Mouse (Mus musculus): ENCODE measurements around the gene Midn. TPM values are rescaled to one million over a fixed set of nuclear protein-coding genes. Genes with fewer than 3 reads are reported as not detected.

The Midn gene
- total RNA-seq, 2 experiments from 2014 or later: 9.4 to 30.9 TPM

DNA sequence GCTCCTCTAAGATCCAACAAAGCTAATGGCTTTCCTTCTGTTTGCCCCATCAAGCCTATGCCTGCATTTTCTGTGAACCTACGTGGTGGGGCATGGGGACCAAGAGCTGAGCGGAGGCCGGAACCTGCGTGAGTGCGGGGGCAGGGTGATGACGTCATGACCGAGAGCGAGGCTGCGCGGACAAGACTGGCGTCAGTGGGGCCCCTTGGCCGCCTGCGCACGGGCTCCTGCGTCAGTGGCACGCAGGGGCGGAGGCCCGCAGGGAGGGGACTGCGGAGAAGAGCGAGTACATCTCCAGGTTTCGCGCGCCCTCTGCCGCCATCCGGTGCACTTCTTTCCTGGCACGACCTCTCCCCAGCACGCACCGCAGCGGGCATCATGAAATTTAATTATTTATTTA is 6.8 kb upstream of the Midn start:
- peak; percentile 70 for ATAC-seq (replicated peaks; ENCODE audit: low FRiP score, low TSS enrichment, poor library complexity, severe bottlenecking)

DNA sequence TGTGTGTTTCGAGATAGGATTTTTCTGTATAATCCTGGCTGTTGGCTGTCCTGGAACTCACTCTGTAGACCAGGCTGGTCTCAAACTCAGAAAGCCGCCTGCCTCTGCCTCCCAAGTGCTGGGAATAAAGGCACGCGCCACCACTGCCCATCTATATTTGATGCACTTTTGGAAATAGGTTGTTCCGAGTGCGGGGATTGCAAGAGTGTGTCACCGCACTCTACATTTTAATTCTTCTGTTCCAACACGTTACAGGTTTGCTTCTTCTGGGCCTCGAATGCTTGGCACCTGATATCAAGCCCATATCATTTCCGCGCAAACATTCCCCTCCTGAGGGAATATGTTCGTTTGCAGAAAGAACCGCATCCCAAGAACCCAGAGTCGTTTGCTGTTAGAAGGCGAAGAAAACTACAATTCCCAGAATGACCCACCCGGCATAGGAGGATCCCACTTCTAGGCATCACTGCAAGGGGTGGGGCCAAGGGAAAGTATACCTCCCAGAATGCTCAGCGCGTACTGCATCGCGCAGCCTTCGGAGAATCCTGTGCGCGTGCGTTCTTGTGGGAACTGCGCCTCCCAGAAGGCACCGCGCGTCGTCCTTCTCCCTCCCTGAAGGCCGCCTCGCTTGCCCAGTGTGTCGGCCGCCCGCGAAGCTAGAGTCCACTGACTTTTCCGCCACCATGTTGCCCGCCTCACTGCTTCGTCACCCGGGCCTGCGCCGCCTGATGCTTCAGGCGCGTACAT is 6.1 kb upstream of the Midn start:
- peak; percentile 69 for ATAC-seq (replicated peaks; ENCODE audit: low FRiP score, low TSS enrichment, poor library complexity, severe bottlenecking)

DNA sequence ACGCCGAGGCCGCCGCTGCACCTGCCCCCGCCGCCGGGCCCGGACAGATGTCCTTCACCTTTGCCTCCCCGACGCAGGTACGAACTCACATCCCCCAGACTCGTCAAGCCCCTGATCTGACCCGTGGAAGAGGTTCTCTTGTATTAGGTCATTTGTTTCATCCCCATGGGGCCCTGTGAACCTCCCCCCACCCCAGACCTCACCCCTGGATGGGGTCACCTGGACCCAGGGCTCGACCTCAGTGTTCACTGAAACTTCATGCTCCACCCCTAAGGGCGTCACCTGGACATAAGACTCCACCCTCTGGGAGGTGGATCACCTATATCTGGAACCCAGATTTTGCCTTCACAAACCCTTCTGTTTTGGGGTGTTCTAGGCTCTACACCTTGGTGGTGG is 5.5 kb upstream of the Midn start:
- ATAC-seq (replicated peaks; ENCODE audit: low FRiP score, low TSS enrichment, poor library complexity, severe bottlenecking): no peak

DNA sequence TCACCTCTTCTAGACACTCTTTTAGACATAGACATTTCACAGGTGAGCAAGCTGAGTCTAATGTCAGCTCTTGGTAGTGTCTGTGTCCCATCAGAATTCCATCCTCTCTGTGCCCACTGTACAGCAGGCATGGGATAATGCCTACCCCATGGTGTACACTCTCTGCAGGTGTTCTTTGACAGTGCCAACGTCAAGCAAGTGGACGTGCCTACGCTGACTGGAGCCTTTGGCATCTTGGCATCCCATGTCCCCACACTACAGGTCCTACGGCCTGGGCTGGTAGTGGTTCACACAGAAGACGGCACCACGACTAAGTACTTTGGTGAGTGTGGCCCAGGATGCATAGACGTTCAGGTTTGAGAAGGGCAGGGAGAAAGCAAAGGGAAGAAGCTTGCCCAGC is 4.4 kb upstream of the Midn start:
- no peak for ATAC-seq (replicated peaks; ENCODE audit: low FRiP score, low TSS enrichment, poor library complexity, severe bottlenecking)

DNA sequence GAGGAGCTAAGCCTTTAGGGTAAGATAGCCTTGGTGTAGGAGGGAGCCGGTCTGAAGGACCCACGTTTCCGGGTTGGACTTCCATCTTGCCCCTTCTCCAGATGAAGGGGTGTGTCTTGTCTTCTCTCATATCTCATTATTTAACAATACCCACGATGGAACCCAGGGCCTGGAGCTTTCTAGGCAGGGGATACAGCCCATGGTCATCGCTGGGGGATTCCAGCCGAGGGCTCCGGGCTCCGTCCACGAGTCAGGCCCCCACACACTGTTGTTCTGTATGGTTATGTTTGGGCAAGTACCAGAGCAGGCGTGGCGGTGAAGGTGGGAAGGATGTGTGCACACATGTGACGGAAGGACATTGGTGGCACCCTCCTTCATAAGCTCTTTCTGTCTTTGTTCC is 3.9 kb upstream of the Midn start:
- no peak for ATAC-seq (replicated peaks; ENCODE audit: low FRiP score, low TSS enrichment, poor library complexity, severe bottlenecking)

DNA sequence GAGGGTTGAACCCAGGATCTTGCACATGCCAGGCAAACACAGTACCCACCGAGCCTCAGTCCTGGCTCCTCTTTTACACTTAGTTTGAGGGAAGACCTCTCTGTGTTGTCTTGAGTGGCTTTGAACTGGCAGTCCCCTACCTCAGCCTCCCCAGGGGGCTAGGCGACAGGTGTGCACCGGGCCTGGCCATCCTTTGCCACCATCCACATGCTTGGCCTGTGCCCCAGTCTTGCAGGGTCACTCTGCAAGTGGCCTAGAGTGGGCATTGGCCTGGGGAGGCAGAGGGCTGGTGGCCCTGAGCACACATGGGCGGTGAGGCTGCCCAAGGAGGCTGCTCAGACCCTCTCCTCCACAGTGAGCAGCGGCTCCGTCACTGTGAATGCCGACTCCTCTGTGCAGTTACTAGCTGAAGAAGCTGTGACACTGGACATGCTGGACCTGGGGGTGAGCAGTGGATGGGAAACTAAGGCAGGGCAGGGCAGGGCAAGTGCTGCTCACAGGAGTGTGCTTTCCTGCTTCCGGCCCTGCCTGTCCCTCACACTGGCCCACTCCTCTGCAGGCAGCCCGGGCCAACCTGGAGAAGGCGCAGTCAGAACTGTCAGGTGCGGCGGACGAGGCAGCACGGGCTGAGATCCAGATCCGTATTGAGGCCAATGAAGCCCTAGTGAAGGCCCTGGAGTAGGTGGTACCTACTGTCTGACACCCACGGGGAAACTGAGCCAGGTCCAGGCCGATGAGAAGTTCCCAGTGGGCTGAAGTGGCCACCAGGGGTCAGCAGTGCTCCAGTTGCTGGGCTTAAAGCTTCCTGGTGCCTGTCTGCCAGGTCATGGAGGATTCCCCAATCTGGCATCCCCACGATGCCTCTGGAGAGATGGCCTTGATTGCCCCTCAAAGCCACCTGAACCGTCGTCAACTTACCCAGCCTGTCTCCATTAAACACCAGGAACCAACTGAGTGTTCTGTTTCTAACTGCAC is 2.9 kb upstream of the Midn start:
- no peak for ATAC-seq (replicated peaks; ENCODE audit: low FRiP score, low TSS enrichment, poor library complexity, severe bottlenecking)

DNA sequence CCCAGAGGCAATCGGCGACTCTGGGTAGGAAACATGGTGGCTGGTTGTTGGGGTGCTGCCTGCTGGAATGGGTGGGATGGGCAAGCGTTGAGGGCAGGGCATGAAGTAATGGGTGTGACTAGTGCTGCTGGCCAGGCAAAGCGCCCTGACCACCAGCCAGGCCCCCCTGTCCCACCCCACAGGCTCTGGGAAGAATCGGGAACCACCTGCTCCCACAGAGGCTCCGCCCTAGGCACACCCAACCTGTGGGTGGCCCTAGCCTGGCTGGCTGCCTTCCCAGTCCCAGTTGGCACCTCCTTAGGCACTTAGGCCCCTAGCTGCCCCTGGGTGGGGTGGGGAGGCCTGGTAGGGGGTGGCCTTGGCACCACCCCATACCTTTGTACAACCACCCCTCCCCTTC is 2.2 kb upstream of the Midn start:
- ATAC-seq (replicated peaks; ENCODE audit: low FRiP score, low TSS enrichment, poor library complexity, severe bottlenecking): no peak

DNA sequence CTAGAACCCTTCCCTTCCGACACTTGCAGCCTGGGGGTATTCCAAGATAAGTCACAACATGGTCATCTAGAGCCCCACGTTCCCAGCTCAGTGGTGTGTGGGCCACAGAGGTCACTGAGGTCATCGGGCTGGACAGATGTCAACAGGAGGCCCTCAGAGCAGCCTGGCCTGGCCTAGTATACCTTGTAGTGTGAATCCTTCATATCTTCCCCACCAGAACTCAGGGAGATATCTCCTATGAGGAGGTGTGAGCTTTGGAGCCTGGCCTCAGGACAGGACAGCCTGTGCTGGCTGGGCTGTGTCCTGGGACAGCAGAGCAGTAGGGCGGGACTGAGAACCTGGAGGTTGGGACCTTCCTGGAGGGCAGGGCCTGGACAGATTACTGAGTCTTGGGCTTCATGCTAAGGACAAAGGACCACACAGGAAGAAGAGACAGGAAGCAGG is 1.5 kb upstream of the Midn start:
- ATAC-seq (replicated peaks; ENCODE audit: low FRiP score, low TSS enrichment, poor library complexity, severe bottlenecking): no peak

DNA sequence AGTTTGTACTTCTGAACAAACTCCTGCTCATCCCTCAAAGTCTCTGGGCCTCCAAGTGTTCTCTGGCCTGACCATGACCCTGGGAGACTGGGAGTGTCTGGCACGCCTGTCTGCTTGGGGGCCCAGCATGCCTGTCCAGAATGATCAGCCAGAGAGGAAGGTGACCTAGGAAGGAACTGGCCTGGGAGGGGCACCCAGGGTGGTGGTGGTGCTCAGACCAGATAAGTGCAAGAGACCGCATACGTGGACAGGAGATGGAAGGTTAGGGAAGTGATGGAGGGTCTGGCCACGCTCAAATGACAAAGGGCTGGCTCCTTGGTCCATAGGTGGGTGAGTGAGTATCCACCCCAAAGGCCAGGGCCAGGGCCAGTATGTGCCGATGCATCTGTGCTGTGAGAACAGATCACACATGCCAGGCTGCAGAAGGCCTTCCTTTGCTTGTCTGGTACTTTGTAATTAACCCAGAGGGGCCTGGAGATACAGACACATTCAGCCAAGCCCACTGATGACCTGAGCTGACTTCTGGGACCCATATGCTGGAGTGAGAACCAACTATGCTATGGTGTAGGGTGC is 840 bp upstream of the Midn start:
- no peak for ATAC-seq (replicated peaks; ENCODE audit: low FRiP score, low TSS enrichment, poor library complexity, severe bottlenecking)

DNA sequence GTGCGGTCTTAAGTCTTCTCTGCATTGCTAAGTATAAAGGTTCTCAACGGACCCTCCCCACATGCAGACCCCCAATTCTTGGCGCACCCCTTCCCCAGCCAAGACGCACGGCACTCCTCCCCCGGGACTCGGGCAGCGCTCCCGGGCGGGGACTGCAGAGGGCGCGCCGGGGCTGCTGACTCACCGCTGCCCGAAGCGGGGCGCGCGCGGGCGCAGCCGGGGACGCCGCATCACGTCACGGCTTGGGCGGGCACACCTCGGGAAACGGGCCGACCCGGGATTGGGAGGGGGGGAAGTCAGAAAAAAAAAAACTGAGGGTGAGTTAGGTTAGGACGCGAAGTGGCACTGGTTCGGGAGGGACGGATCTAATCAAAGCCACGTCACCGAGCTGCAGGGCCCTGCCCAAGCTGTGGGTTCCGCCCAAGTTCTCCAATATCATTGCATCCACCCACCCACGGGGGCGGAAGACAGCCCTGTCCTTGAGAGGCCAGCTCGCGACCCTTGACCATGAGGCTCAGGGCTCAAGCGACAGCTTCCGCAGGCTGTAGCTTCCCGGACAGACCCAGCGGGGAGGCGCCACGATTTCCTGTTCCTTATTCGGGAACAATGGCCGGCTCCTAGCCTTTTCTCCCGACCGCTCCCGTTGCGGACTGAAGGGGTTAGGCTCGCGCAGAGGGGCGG is 678 bp downstream of the Midn start:
- ATAC-seq (replicated peaks; ENCODE audit: low FRiP score, low TSS enrichment, poor library complexity, severe bottlenecking): peak; percentile 50

DNA sequence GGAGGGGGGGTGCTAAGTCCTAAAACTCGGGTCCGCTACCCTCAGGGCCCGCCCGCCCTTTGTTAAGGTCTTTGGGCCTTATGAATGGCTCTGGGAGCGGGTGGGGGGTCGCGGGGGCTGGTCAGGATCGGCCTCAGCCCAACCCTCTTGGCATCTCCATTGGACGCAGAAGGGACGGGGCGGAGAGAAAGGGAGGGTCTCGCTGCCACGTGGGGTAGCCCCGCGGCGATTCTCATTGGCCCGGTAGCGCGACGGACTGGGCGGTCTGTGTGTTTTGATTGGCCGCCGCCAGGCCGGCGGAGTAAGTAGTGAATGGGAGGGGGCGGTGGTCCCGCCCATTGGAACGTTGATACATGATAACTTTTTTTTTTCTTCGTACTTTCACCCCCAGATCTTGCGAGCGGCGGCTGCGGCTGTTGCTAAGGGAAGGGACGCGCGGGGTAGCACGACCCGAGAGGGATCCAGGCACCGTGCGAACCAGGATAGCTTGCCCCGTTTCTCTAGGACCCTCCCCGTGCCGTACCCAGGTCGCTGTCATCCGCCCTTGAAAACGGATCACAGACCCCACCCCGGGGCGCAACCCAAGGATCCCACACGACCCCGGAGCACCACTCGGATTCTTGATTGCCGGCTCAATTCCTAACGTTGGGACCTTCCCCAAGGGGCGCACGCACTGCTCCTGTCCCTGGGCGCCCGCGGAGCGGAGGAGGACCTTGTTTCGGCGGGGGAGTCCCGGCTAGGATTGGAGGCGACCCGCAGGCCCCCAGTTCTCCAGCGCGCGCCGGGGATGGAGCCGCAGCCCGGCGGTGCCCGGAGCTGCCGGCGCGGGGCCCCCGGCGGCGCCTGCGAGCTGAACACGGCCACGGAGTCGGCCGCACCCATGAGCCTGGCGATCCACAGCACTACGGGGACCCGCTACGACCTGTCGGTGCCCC is 1.5 kb downstream of the Midn start:
- ATAC-seq (replicated peaks; ENCODE audit: low FRiP score, low TSS enrichment, poor library complexity, severe bottlenecking): peak; percentile 62

DNA sequence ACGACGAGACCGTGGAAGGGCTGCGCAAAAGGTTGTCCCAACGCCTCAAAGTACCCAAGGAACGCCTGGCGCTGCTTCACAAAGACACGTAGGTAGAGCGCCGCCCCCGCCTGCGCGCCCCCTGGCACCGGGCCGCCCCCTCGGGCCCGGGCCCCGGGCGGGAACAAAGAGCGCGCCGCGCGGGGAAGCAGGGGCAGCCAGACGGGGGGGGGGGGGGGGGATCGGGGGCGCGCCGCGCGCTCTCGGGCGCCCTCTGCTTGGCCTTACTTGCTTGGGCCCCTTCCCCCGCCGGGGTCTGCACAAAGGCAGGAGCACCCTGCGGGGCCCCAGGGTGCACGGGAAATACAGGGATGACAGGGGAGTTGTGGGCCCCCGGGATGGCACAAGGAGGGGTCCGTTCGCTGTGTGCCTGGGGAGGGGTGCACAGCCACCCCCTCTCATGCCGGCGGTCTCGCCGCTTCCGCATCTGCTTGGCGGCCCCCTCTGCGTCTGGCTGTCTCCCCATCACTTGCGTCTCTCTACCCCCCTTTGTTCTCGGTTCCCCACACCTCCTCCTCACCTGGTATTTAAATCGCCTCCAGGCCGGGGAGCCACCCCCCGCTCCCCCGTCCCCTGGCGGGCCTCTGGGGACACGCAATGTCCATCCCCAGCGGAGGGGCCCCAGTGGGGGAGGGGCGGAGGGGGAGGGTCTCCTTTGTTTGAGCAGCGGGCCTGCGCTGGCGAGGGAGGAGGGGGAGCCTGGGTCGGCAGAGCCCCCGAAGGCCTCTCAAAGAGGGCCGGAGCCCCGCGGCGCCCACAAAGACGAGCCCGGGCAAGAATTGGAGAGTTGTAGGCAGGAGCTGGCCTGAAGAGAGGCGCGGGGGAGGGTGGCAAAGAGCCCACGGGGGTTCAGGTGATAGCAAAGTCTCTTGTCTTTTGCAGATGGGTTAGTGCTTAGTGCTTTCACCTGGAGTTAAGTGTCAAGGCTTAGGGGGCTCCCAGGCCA is 2.4 kb downstream of the Midn start:
- no peak for ATAC-seq (replicated peaks; ENCODE audit: low FRiP score, low TSS enrichment, poor library complexity, severe bottlenecking)

DNA sequence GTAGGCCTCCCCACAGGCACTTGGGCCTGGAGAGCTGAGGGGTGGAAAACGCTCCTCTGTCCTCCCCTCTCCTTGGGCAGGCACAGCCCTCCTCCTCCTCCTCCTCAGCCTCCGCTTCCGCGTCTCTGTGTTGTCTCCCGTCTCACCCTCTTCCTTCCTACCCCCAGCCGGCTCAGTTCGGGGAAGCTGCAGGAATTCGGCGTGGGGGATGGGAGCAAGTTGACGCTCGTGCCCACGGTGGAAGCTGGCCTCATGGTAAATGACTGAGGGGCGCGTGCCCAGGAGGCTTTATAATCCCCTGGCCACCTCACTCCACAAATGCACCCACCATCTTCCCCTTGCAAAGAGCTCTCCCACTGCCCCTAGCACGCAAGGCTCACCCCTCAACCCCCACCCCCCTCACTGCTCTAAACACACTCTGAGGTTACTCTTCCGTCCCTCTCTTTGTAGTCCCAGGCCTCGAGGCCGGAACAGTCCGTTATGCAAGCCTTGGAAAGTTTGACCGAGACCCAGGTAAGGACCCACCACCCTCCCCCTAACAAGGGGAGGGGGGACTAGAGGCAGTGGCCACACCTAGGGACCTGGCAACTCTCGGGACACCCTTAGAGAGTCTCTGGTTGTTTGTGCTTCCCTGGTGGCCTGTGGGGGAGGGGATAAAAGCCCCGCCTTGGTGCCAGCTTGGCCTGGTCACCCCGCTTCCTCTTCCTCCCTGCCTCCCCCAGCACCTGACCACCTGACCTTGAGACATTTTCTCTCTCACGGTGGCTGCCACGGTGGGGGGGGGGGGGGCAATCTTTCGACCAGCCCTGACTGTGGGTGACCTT is 3.4 kb downstream of the Midn start:
- ATAC-seq (replicated peaks; ENCODE audit: low FRiP score, low TSS enrichment, poor library complexity, severe bottlenecking): no peak

DNA sequence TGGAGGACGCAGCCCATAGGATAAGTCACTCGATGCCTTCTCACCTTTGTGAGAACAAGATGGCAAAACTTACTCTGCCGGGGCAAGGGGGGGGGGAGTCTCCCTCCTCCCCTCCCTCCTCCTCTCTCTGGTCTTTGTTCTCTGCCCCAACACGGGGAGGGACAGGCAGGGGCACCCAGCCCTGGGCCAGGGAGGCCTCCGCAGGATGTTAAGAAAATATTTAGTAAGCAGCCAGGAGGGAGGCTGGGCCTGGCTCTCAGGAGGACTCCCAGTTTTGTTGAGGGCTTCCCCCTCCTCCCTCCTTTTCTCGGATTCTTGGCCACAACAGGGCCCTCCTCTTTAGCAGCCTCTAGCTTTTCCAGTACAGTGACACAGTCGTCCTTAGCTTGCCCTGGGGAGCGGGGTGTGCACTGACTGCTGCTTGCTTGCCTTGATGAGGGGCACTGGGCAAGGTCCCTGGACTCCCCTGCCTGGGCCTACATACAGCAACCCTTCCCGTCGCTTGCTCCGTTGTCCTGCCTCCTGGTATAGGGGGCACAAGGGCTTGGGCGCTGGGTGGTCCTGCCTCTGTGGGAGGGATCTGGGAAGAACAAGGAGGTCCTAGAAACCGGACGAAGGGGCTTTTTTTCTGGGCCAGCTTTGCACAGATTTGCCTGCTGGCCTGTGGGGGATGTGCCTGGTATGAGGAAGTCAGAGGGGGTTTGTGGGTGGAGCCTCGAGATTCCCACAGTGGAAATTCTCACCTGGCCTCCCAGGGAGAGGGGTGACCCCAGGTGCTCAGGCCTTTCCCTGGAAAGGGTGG is 4.2 kb downstream of the Midn start:
- no peak for ATAC-seq (replicated peaks; ENCODE audit: low FRiP score, low TSS enrichment, poor library complexity, severe bottlenecking)

DNA sequence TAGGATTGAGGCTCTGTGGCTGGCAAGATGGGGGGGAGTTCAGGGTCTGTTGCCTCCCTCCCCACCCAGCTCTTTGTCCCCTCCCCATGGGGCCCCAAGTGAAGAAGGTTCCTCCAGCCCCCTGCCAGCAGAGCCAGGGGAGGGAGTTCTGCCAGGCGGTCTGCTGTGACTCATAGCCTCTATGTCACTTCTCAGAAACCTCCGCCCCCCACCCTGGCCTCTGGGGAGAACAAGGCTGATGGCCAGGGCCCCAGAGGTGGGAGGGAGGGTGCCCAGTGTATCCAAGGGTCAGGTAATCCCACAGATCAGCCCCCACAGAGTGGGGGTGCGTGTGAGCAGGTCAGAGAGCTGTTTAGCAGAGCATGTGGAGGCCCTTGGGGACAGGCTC is 4.8 kb downstream of the Midn start:
- ATAC-seq (replicated peaks; ENCODE audit: low FRiP score, low TSS enrichment, poor library complexity, severe bottlenecking): no peak

DNA sequence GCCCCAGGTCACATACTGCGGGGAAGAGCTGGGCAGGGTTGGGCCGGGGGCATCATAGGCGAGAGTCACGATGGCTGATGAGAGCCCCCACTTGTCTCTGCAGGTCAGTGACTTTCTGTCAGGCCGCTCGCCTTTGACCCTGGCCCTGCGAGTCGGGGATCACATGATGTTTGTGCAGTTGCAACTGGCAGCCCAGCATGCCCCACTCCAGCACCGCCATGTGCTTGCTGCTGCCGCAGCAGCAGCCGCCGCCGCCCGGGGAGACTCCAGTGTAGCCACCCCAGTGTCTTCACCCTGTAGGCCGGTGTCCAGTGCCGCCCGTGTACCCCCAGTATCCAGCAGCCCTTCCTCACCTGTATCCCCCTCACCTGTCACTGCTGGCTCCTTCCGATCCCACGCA is 5.6 kb downstream of the Midn start:
- ATAC-seq (replicated peaks; ENCODE audit: low FRiP score, low TSS enrichment, poor library complexity, severe bottlenecking): no peak

All from megakaryocyte-erythroid progenitor cell, adult 5-6 weeks (primary cell).